ENCODE assay signal across 25 mouse cellular contexts in genomic region chr3:97988756-97989155, GRCm38 (mm10). TPM values are rescaled to one million over a fixed set of nuclear protein-coding genes. Genes with fewer than 3 reads are reported as not detected.
A peak's percentile ranks its signal among the peaks of the same experiment; 100 is the strongest.
DNase-seq lines count a peak whose midpoint lies in the region; ATAC-seq lines count a peak whose summit lies in the region.
"Had no signal": no experiment of that assay in that cellular context is flagged by ENCODE, and none has a peak within 500 bp of the region (broad histone marks: within the 10 kb centered on the region; RNA-seq: fewer than 3 reads in every experiment).

No protein-coding gene starts in this region.

- H3K4me1 ChIP-seq in kidney, embryonic 15.5 days, result peaks cover 5% of the 10 kb centered on the region; the same call in 1 of the 2 replicates
- H3K4me1 ChIP-seq in kidney, embryonic 16.5 days (ENCODE audit: insufficient read depth, low read length), result no peaks in the 10 kb centered on the region; the same call in 1 of the 2 replicates
- H3K4me1 ChIP-seq: limb, embryonic 15.5 days; neural tube, embryonic 12.5 days had no signal

- no peaks in the 10 kb centered on the region for H3K9me3 ChIP-seq in kidney, embryonic 15.5 days (replicated peaks)
- H3K9me3 ChIP-seq in kidney, embryonic 16.5 days (ENCODE audit: low read length), result no peaks in the 10 kb centered on the region
- H3K9me3 ChIP-seq: limb, embryonic 10.5 days; limb, embryonic 15.5 days; neural tube, embryonic 12.5 days had no signal

- intact Hi-C loops in heart, postnatal 36 days (cut with DNase I), result no loop called here
- intact Hi-C loops in left cerebral cortex, postnatal 4 days (cut with DNase I), result no loop called here

- H3K4me3 ChIP-seq in kidney, embryonic 15.5 days (replicated peaks), result no peak overlapping the region
- no peak overlapping the region for H3K4me3 ChIP-seq in kidney, embryonic 16.5 days (ENCODE audit: low read length)
- H3K4me3 ChIP-seq: erythroblast, embryonic 14.5 days; limb, embryonic 10.5 days; limb, embryonic 15.5 days; neural tube, embryonic 12.5 days had no signal

- H3K36me3 ChIP-seq in kidney, embryonic 15.5 days, result no peaks in the 10 kb centered on the region
- no peaks in the 10 kb centered on the region for H3K36me3 ChIP-seq in kidney, embryonic 16.5 days (ENCODE audit: insufficient read depth, low read length)
- H3K36me3 ChIP-seq: G1E; limb, embryonic 10.5 days; limb, embryonic 15.5 days; neural tube, embryonic 12.5 days had no signal

- no peak overlapping the region for H3K27ac ChIP-seq in kidney, embryonic 15.5 days
- H3K27ac ChIP-seq in kidney, embryonic 16.5 days (ENCODE audit: low read length), result no peak overlapping the region
- H3K27ac ChIP-seq: hindbrain, postnatal 0 days; limb, embryonic 10.5 days; limb, embryonic 15.5 days; neural tube, embryonic 12.5 days had no signal

- H3K27me3 ChIP-seq in kidney, embryonic 15.5 days, result no peaks in the 10 kb centered on the region
- no peaks in the 10 kb centered on the region for H3K27me3 ChIP-seq in kidney, embryonic 16.5 days (ENCODE audit: insufficient read depth, low read length)
- H3K27me3 ChIP-seq: limb, embryonic 15.5 days; neural tube, embryonic 12.5 days had no signal

- WGBS in kidney, embryonic 15.5 days, result 53% methylated on average over 4 of the region's 4 CpGs
- WGBS in kidney, embryonic 16.5 days, result 53% methylated on average over 4 of the region's 4 CpGs

- no peak overlapping the region for H3K9ac ChIP-seq in kidney, embryonic 15.5 days
- H3K9ac ChIP-seq in kidney, embryonic 16.5 days (replicated peaks; ENCODE audit: low read length), result no peak overlapping the region
- H3K9ac ChIP-seq: forebrain, postnatal 0 days; limb, embryonic 15.5 days; liver, postnatal 0 days; neural tube, embryonic 12.5 days had no signal

- no peak overlapping the region for H3K4me2 ChIP-seq in kidney, embryonic 15.5 days
- no peak overlapping the region for H3K4me2 ChIP-seq in kidney, embryonic 16.5 days (replicated peaks; ENCODE audit: low read depth, low read length)
- H3K4me2 ChIP-seq: limb, embryonic 15.5 days; midbrain, embryonic 11.5 days; neural tube, embryonic 12.5 days had no signal

- ATAC-seq in kidney, embryonic 15.5 days (replicated peaks; ENCODE audit: low FRiP score), result no peak; the same call in 1 of the 2 replicates
- peak; percentile 61; the same call in 1 of the 2 replicates for ATAC-seq in kidney, embryonic 16.5 days (ENCODE audit: low FRiP score, low TSS enrichment)
- ATAC-seq: forebrain, postnatal 0 days; hindbrain, postnatal 0 days; liver, postnatal 0 days; midbrain, embryonic 16.5 days had no signal

- peak; percentile 53 for DNase-seq in kidney, adult 11 months
- peak; percentile 33 for DNase-seq in kidney, adult 18-20 months
- DNase-seq in kidney, postnatal 36 days, result peak; percentile 60 to 73
- no peak for DNase-seq in heart, postnatal 36 days
- no peak for DNase-seq in left cerebral cortex, postnatal 4 days
- no peak for DNase-seq in c-Kit-positive CD71-positive TER-119-positive erythroid progenitor cells, embryonic 14.5 days (ENCODE audit: low spot score)
- DNase-seq: adrenal gland, postnatal 14 days; cerebellum, adult 11-12 months; cerebellum, postnatal 10 days; forebrain, postnatal 0 days; gastrocnemius, postnatal 10 days; heart, postnatal 14 days; layer of hippocampus, postnatal 36 days; liver, postnatal 0 days; lung, postnatal 36 days had no signal

RNA-seq across cellular contexts. Expression of gene Notch2, which starts 24.6 kb away (rescaled TPM):
- 33.1 and 33.8 TPM in 2 replicates for polyA plus RNA-seq in kidney, embryonic 15.5 days (2015; fragmentation: Nextera tagmentation; extraction: Ambion mirVana)
- polyA plus RNA-seq in kidney, embryonic 16.5 days (2015; fragmentation: Nextera tagmentation; extraction: Ambion mirVana), result 31.1 and 33.8 TPM in 2 replicates
- 10 to 100 TPM; 16.7 to 17.8 TPM for total RNA-seq in heart, postnatal 36 days (2021)
- 10 to 100 TPM; 22.4 to 24.4 TPM for total RNA-seq in left cerebral cortex, postnatal 4 days (2021)
- polyA plus RNA-seq: G1E had no signal

Comparison
In these comparisons a context has a peak if more than half of its experiments do, and no peak if none do; other contexts are left out.
1. DNase-seq: peak in kidney, adult 11 months (single experiment), kidney, adult 18-20 months (single experiment) and kidney, postnatal 36 days (2 of 2); none in heart, postnatal 36 days (0 of 2), left cerebral cortex, postnatal 4 days (single experiment) and c-Kit-positive CD71-positive TER-119-positive erythroid progenitor cells, embryonic 14.5 days (single experiment).